Mouse (Mus musculus): ENCODE data around the gene Castor2. TPM values are rescaled to one million over a fixed set of nuclear protein-coding genes. Genes with fewer than 3 reads are reported as not detected.

Gene Castor2
- total and polyA plus RNA-seq, 3 experiments = 0.46 to 1.4 TPM; not detected in 1

- no peak overlapping the region for H3K4me3 ChIP-seq (ENCODE audit: control insufficient read depth in 1 of 2, insufficient read depth in 1 of 2, low read depth in 2 of 2, low read length in 2 of 2)
- H3K79me2 ChIP-seq (ENCODE audit: control insufficient read depth, insufficient read depth, low read length, poor library complexity) = no peaks in the 10 kb centered on the region
- H3K9ac ChIP-seq (ENCODE audit: control insufficient read depth, low read depth, low read length, poor library complexity, severe bottlenecking) = no peak overlapping the region
- DNase-seq (ENCODE audit: low read depth, low spot score) = no peak
- H3K36me3 ChIP-seq (ENCODE audit: control insufficient read depth in 1 of 2, insufficient read depth in 2 of 2, low read length in 2 of 2) = no peaks in the 10 kb centered on the region
- no peaks in the 10 kb centered on the region for H3K27me3 ChIP-seq (ENCODE audit: control insufficient read depth in 1 of 2, insufficient read depth in 2 of 2, low read length in 2 of 2)
- no peak overlapping the region for H3K27ac ChIP-seq (ENCODE audit: control insufficient read depth, low read depth, low read length)
- H3K9me3 ChIP-seq (replicated peaks; ENCODE audit: insufficient read depth, low read length) = no peaks in the 10 kb centered on the region
- no peaks in the 10 kb centered on the region for H3K4me1 ChIP-seq (ENCODE audit: control insufficient read depth in 1 of 2, insufficient read depth in 2 of 2, low read length in 2 of 2)
- no peak for TF ChIP-seq NELFE (IDR thresholded peaks at IDR 0.05; ENCODE audit: low read depth, low read length)
- TF ChIP-seq TCF12 (IDR thresholded peaks at IDR 0.05; ENCODE audit: low read depth, low read length) = no peak
- TF ChIP-seq ELF1 (IDR thresholded peaks at IDR 0.05; ENCODE audit: low read depth, low read length) = no peak
- TF ChIP-seq MAFK (IDR thresholded peaks at IDR 0.05; ENCODE audit: borderline replicate concordance, low read depth, low read length) = no peak
- no peak for TF ChIP-seq POLR2A (IDR thresholded peaks at IDR 0.05; ENCODE audit: control insufficient read depth in 1 of 2, insufficient read depth in 1 of 2, low read depth in 1 of 2, low read length in 2 of 2, poor library complexity in 1 of 2)
- no peak for TF ChIP-seq UBTF (IDR thresholded peaks at IDR 0.05; ENCODE audit: borderline replicate concordance, insufficient read depth, low read depth, low read length)
- no peak for TF ChIP-seq GABPA (IDR thresholded peaks at IDR 0.05; ENCODE audit: low read depth, low read length)
- peak; percentile 43 for TF ChIP-seq RAD21 (IDR thresholded peaks at IDR 0.05; ENCODE audit: low read depth, low read length)
- no peak for TF ChIP-seq TAL1 (IDR thresholded peaks at IDR 0.05; ENCODE audit: low read length)
- TF ChIP-seq USF2 (IDR thresholded peaks at IDR 0.05; ENCODE audit: borderline replicate concordance in 1 of 2, insufficient read depth in 1 of 2, low read depth in 1 of 2, low read length in 2 of 2) = no peak
- no peak for TF ChIP-seq E2F4 (IDR thresholded peaks at IDR 0.05; ENCODE audit: borderline replicate concordance, low read depth, low read length)
- peak; percentile 19; the same call in 1 of the 2 replicates for TF ChIP-seq SMC3 (IDR thresholded peaks at IDR 0.05; ENCODE audit: low read depth, low read length)
- peak in 1 of 3 experiments; percentile 40; a peak in 3 of 6 replicates for TF ChIP-seq CTCF (IDR thresholded peaks at IDR 0.05 in 2 of 3, conservative IDR thresholded peaks at IDR 0.05 in 1 of 3; ENCODE audit: control insufficient read depth in 1 of 3, insufficient read depth in 1 of 3, low read depth in 2 of 3, low read length in 3 of 3, poor library complexity in 1 of 3, severe bottlenecking in 1 of 3)
- no peak for TF ChIP-seq JUND (IDR thresholded peaks at IDR 0.05; ENCODE audit: low read depth, low read length)
- TF ChIP-seq POLR2AphosphoS2 (IDR thresholded peaks at IDR 0.05; ENCODE audit: low read length) = no peak
- TF ChIP-seq NRF1 (IDR thresholded peaks at IDR 0.05; ENCODE audit: insufficient read depth, low read depth, low read length, poor library complexity, severe bottlenecking) = no peak
- TF ChIP-seq ZKSCAN1 (IDR thresholded peaks at IDR 0.05; ENCODE audit: low read depth, low read length) = no peak
- no peak for TF ChIP-seq CHD2 (IDR thresholded peaks at IDR 0.05; ENCODE audit: low read length)
- TF ChIP-seq MEF2A (IDR thresholded peaks at IDR 0.05; ENCODE audit: extremely low read depth, insufficient replicate concordance, low read depth, low read length, poor library complexity, severe bottlenecking) = no peak
- TF ChIP-seq HCFC1 (IDR thresholded peaks at IDR 0.05; ENCODE audit: low read depth, low read length) = no peak
- TF ChIP-seq POLR2AphosphoS5 (IDR thresholded peaks at IDR 0.05; ENCODE audit: borderline replicate concordance, low read depth, low read length) = no peak
- TF ChIP-seq ZNF384 (IDR thresholded peaks at IDR 0.05; ENCODE audit: low read depth, low read length) = no peak
- TF ChIP-seq USF1 (IDR thresholded peaks at IDR 0.05; ENCODE audit: low read depth, low read length) = no peak
Observed at GRCm38 (mm10) chr5:134067924-134068323, 31.6 kb upstream of the Castor2 start.
